Mouse (Mus musculus): Measurements from ENCODE around the gene Megf8. TPM values are rescaled to one million over a fixed set of nuclear protein-coding genes. Genes with fewer than 3 reads are reported as not detected.

Megf8 gene
- 12.2 and 13.0 TPM in 2 replicates for polyA plus RNA-seq (2014; fragmentation: Nextera tagmentation; extraction: Ambion mirVana)

DNA sequence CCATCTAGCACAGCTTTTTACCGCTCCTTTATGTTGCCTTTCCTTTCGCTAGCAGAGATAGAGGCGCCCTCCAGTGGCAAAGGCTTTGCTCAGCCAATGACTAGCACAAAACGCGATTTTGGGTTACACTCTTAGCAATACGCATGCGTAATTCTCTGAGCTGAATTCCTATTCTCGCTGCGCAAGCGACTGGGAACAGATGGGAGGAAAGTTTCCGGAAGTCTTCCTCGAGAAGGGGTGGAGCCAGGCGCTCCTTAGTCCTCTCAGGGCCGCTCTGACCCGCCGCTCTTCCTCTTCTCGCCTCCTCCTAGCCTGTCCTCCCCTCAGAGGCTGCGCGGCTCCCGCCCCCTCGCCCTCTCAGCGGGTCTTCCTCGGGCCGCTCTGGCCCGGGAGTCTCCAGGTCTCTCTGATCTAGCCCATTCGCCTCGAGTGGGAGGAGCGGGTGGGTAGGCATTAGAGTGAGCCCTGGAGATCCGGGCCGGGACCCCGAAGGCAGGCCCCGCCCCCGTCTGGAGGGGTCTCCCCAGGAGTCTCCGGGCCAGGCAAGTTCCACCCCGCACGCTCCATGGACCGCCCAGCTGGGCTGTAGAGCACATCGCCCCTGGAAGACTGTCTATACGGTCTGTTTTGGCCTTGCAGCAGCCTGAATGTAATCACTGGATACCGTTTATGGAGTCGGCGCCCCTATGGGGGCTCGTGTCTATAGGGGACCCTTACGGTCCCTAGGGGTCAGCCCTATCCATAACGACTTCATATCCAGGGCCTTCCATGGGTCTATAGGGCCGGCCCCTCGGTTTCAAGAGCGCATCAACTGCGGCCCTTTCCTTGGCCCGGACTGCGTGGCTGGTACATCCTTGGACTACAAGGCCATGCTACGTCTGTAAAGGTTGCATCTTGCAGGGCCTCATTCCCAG lies at the start of gene Megf8:
Gene Megf8 (plus strand): TSS at position 633 of the 914 bp plus-strand sequence.
- Histone ChIP-seq H3K27me3 (ENCODE audit: control insufficient read depth, insufficient read depth, low read length) (0 out of 2 replicates have a peak, but pooled peaks cover 18% of the 10 kb centered on the region), H3K9ac (replicated peaks; ENCODE audit: low read depth, low read length) (peak within 1 kb of the TSS; percentile 77), H3K4me1 (ENCODE audit: control insufficient read depth, insufficient read depth, low read length) (peaks cover 27% of the 10 kb centered on the region), H3K27ac (ENCODE audit: low read length) (peak within 1 kb of the TSS; percentile 86), H3K9me3 (ENCODE audit: control insufficient read depth, low read depth, low read length) (no peaks in the 10 kb centered on the region), H3K4me3 (ENCODE audit: low read depth, low read length) (peak within 1 kb of the TSS; percentile 65), H3K36me3 (ENCODE audit: control insufficient read depth, insufficient read depth, low read length) (no peaks in the 10 kb centered on the region), H3K4me2 (replicated peaks; ENCODE audit: low read depth, low read length) (peak within 1 kb of the TSS; percentile 99)
- WGBS = under 1% methylated on average over 52 of the region's 52 CpGs
- peak; percentile 98 for ATAC-seq (ENCODE audit: insufficient number of reproducible peaks, insufficient read depth, low FRiP score, low read depth)

DNA sequence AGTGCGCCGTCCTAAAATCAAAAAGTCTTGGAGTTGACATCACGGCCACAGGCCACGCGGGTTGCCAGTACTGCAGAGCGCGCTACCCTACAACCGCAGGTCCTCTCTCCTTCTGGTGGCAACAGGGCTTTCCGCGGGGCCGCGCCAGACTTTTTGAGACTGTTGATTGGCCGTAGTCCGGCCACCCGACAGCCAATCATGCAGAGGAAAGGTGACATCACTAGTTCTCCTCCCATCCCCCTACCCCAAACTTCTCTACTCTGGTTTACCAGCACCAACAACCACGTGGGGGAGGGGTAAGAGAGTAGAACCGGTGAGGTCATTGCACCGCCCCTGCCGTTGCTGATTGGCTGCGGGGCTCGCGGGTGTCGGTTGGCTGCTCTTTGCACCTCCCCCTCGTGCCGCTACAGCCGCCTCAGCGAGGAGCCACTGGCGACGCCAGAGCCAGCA lies 49.6 kb upstream of the Megf8 start, which contains the start of gene Cic:
Gene Cic (plus strand): TSS at position 404 of the 450 bp plus-strand sequence.
- Histone ChIP-seq H3K27ac (ENCODE audit: low read length) (peak within 1 kb of the TSS; percentile 86), H3K4me3 (ENCODE audit: low read depth, low read length) (peak within 1 kb of the TSS; percentile 81), H3K4me1 (ENCODE audit: control insufficient read depth, insufficient read depth, low read length) (peaks cover 12% of the 10 kb centered on the region), H3K9ac (replicated peaks; ENCODE audit: low read depth, low read length) (peak within 1 kb of the TSS; percentile 69), H3K9me3 (ENCODE audit: control insufficient read depth, low read depth, low read length) (no peaks in the 10 kb centered on the region), H3K36me3 (ENCODE audit: control insufficient read depth, insufficient read depth, low read length) (peaks cover 8% of the 10 kb centered on the region), H3K4me2 (replicated peaks; ENCODE audit: low read depth, low read length) (peak within 1 kb of the TSS; percentile 75), H3K27me3 (ENCODE audit: control insufficient read depth, insufficient read depth, low read length) (no peaks in the 10 kb centered on the region)
- peak; percentile 89 for ATAC-seq (ENCODE audit: insufficient number of reproducible peaks, insufficient read depth, low FRiP score, low read depth)
- WGBS = 0% methylated on average over 29 of the region's 29 CpGs

DNA sequence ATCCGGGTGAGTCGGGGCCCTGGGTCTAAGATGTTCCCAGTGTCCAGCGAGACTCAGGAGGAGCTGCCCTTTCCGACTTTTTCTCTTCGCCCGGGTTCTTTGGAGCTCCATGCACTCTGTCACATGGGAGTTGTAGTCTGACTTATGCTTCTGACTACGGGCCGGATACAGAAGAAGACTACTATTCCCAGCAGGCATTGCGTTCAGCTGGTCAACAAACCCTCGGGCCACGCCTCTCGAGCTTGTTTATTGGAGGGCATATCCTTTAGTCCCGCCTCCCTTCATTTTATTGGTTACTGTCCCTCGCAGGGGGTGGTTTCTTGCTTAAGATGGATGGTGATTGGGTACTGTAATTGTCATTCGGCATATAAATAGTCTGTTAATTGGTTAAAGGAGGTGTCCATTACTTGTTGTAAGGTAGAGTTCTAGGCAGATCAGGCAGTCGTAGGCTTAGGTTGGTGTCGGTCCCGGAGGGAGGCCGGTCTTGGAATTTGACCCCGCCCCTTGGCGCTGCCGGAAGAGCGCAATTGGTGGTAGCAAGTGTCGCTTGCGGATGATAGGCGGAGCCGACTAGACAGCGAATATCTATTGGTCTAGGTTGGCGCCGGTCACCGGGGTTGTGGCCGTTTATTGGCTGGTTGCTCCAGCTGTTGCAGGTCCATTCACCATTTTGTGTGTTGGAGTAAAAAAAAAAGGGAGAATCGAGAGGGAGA lies 49.1 kb upstream of the Megf8 start:
- Histone ChIP-seq H3K9me3 (ENCODE audit: control insufficient read depth, low read depth, low read length) (no peaks in the 10 kb centered on the region), H3K27ac (ENCODE audit: low read length) (peak overlapping the region; percentile 86), H3K9ac (replicated peaks; ENCODE audit: low read depth, low read length) (peak overlapping the region; percentile 69), H3K4me2 (replicated peaks; ENCODE audit: low read depth, low read length) (peak overlapping the region; percentile 75), H3K4me3 (ENCODE audit: low read depth, low read length) (peak overlapping the region; percentile 81), H3K36me3 (ENCODE audit: control insufficient read depth, insufficient read depth, low read length) (peaks cover 12% of the 10 kb centered on the region), H3K27me3 (ENCODE audit: control insufficient read depth, insufficient read depth, low read length) (no peaks in the 10 kb centered on the region), H3K4me1 (ENCODE audit: control insufficient read depth, insufficient read depth, low read length) (peaks cover 12% of the 10 kb centered on the region)
- ATAC-seq (ENCODE audit: insufficient number of reproducible peaks, insufficient read depth, low FRiP score, low read depth) = peak; percentile 94
- under 1% methylated on average over 33 of the region's 33 CpGs for WGBS

DNA sequence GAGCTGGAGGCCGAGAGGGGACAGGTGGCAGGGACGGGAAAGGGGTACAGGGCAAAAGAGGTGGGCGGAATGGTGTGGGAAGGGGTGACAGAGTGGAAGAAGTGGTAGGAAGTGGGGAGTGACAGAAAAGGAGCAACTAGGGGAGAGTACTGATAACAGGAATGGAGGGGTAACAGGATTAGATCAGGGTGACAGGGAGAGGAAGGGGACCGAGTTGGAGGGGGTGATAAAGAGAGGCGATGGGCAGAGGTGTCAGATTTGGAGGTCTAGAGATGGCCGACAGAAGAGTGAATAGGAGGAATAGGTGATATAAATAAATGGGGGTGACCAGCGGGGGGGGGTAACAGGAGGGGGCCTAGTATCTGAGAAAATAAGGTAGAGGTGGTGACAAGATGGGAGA lies 48.4 kb upstream of the Megf8 start:
- Histone ChIP-seq H3K4me2 (replicated peaks; ENCODE audit: low read depth, low read length) (peak overlapping the region; percentile 75), H3K4me3 (ENCODE audit: low read depth, low read length) (peak overlapping the region; percentile 81), H3K36me3 (ENCODE audit: control insufficient read depth, insufficient read depth, low read length) (peaks cover 16% of the 10 kb centered on the region), H3K27me3 (ENCODE audit: control insufficient read depth, insufficient read depth, low read length) (no peaks in the 10 kb centered on the region), H3K4me1 (ENCODE audit: control insufficient read depth, insufficient read depth, low read length) (peaks cover 12% of the 10 kb centered on the region), H3K9me3 (ENCODE audit: control insufficient read depth, low read depth, low read length) (no peaks in the 10 kb centered on the region), H3K9ac (replicated peaks; ENCODE audit: low read depth, low read length) (peak overlapping the region; percentile 69), H3K27ac (ENCODE audit: low read length) (peak overlapping the region; percentile 74; the same call in 1 of the 2 replicates)
- ATAC-seq (ENCODE audit: insufficient number of reproducible peaks, insufficient read depth, low FRiP score, low read depth) = no peak
- 3% methylated on average over 7 of the region's 7 CpGs for WGBS

DNA sequence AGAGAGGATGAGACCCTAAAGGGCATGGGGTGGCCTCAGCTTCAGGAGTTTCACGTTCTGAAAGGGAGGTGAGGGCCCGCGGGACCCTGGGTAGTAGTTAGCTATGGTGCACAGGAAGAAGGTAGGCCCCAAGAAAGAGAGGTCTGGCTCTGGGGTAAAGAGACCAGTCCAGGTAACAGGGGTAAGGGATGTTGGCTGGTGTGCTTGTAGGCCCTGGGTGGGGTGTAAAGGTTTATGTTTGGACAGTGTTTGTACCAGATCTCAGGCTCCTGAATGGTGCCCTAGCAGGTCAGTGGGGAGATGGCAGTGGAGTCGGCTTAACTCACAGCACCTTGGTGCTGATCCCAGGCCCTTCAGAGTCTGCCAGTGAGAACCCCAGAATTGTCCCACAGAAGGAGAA lies 47.9 kb upstream of the Megf8 start:
- peak overlapping the region; percentile 75 for H3K4me2 ChIP-seq (replicated peaks; ENCODE audit: low read depth, low read length)
- WGBS = 35% methylated on average over 4 of the region's 4 CpGs

DNA sequence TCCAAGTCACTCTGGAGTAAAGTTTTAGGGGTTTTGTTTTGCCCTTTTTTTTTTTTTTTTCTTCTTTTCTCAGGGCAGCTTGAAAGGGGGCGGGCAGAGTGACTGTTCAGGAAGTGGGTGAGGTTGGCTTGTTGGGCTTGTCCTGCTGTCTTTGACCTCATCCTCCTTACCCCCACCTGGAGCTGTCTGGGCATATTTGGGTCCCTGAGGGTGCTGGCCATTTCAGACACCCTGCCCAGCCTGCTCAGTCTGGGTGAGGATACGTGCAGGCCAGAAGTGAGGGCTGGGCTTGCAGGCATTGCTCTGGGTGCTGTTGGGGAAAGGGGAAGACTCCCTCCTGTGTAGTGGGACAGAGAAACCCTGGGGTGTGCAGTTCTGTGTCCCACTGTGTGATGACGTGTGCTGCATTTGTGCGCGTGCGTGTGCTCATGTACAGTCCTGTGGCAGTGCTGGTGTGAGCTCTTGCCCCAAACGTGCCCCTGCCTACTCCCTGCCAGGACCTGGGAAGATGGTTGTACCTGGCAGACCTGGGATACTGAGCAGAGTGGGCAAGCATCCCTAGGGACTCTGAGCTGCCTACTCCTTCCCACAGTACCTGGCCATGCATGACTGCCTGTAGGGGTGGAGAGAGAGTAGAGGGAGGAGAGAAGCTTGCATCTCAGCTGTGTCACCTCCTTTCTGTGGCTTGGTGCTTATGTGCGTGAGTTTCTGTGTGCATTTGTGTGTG lies 47.3 kb upstream of the Megf8 start:
- WGBS = 82% methylated on average over 8 of the region's 8 CpGs
- Histone ChIP-seq H3K4me1 (ENCODE audit: control insufficient read depth, insufficient read depth, low read length) (peaks cover 12% of the 10 kb centered on the region), H3K9ac (replicated peaks; ENCODE audit: low read depth, low read length) (no peak overlapping the region), H3K27me3 (ENCODE audit: control insufficient read depth, insufficient read depth, low read length) (no peaks in the 10 kb centered on the region), H3K9me3 (ENCODE audit: control insufficient read depth, low read depth, low read length) (no peaks in the 10 kb centered on the region), H3K36me3 (ENCODE audit: control insufficient read depth, insufficient read depth, low read length) (peaks cover 17% of the 10 kb centered on the region), H3K4me3 (ENCODE audit: low read depth, low read length) (0 out of 2 replicates have a peak overlapping the region, but pooled peaks have one; percentile 81), H3K4me2 (replicated peaks; ENCODE audit: low read depth, low read length) (peak overlapping the region; percentile 75), H3K27ac (ENCODE audit: low read length) (no peak overlapping the region; the same call in 1 of the 2 replicates)
- no peak for ATAC-seq (ENCODE audit: insufficient number of reproducible peaks, insufficient read depth, low FRiP score, low read depth)

More for the DNA sequence above, 47.9 kb upstream of the Megf8 start:
- Histone ChIP-seq H3K9me3 (ENCODE audit: control insufficient read depth, low read depth, low read length) (no peaks in the 10 kb centered on the region), H3K9ac (replicated peaks; ENCODE audit: low read depth, low read length) (peak overlapping the region; percentile 69), H3K27ac (ENCODE audit: low read length) (peak overlapping the region; percentile 39; the same call in 1 of the 2 replicates), H3K36me3 (ENCODE audit: control insufficient read depth, insufficient read depth, low read length) (peaks cover 17% of the 10 kb centered on the region), H3K4me3 (ENCODE audit: low read depth, low read length) (peak overlapping the region; percentile 81), H3K4me1 (ENCODE audit: control insufficient read depth, insufficient read depth, low read length) (peaks cover 12% of the 10 kb centered on the region), H3K27me3 (ENCODE audit: control insufficient read depth, insufficient read depth, low read length) (no peaks in the 10 kb centered on the region)
- ATAC-seq (ENCODE audit: insufficient number of reproducible peaks, insufficient read depth, low FRiP score, low read depth) = no peak

DNA sequence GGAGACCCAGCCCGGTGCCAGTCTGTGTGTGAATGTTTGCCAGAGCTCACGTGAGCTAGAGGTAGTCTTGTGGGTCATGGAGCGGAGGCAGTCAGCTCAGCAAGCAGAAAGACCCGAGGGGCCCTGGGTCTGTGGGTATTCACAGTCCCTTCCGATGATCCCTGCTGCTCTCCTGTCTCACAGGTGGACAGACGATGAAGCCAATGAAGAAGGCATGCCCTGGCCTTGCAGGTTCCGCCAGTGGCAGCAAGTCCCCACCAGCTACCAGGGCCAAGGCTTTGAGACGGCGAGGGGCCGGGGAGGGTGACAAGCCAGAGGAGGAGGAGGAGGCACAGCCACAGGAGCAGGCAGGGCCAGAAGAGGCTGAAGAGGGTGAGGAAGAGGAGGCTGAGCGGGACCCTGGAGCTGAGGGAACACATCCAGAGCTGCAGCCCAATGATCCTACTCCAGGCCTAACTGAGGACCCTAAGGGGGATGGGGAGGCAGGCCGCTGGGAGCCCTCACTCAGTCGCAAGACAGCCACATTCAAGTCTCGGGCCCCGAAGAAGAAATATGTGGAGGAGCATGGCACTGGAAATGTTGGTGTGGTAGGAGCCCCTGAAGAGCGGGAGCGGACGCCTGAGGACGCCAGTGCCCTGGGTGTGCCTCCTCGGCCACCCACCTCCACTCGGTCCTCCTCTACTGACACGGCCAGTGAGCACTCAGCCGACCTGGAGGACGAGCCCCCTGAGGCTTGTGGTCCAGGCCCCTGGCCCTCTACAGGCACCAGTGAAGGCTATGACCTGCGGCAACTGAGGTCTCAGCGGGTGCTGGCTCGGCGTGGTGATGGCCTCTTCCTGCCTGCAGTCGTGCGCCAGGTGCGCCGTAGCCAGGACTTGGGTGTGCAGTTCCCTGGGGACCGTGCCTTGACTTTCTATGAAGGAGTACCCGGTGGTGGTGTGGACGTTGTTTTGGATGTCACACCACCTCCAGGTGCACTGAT lies 46.0 kb upstream of the Megf8 start:
- H3K27me3 ChIP-seq (ENCODE audit: control insufficient read depth, insufficient read depth, low read length) = no peaks in the 10 kb centered on the region
- no peak overlapping the region for H3K9ac ChIP-seq (replicated peaks; ENCODE audit: low read depth, low read length)
- H3K9me3 ChIP-seq (ENCODE audit: control insufficient read depth, low read depth, low read length) = no peaks in the 10 kb centered on the region
- peaks cover 23% of the 10 kb centered on the region for H3K4me1 ChIP-seq (ENCODE audit: control insufficient read depth, insufficient read depth, low read length)
- 90% methylated on average over 35 of the region's 35 CpGs for WGBS
- H3K27ac ChIP-seq (ENCODE audit: low read length) = no peak overlapping the region
- H3K4me3 ChIP-seq (ENCODE audit: low read depth, low read length) = no peak overlapping the region
- no peak for ATAC-seq (ENCODE audit: insufficient number of reproducible peaks, insufficient read depth, low FRiP score, low read depth)
- H3K36me3 ChIP-seq (ENCODE audit: control insufficient read depth, insufficient read depth, low read length) = peaks cover 17% of the 10 kb centered on the region
- no peak overlapping the region for H3K4me2 ChIP-seq (replicated peaks; ENCODE audit: low read depth, low read length)
